Mouse (Mus musculus): Measurements from ENCODE around the gene Sox13. TPM values are rescaled to one million over a fixed set of nuclear protein-coding genes. Genes with fewer than 3 reads are reported as not detected.

Gene Sox13
- polyA plus RNA-seq, 1 experiment from 2014 or later: 4.4 TPM

DNA sequence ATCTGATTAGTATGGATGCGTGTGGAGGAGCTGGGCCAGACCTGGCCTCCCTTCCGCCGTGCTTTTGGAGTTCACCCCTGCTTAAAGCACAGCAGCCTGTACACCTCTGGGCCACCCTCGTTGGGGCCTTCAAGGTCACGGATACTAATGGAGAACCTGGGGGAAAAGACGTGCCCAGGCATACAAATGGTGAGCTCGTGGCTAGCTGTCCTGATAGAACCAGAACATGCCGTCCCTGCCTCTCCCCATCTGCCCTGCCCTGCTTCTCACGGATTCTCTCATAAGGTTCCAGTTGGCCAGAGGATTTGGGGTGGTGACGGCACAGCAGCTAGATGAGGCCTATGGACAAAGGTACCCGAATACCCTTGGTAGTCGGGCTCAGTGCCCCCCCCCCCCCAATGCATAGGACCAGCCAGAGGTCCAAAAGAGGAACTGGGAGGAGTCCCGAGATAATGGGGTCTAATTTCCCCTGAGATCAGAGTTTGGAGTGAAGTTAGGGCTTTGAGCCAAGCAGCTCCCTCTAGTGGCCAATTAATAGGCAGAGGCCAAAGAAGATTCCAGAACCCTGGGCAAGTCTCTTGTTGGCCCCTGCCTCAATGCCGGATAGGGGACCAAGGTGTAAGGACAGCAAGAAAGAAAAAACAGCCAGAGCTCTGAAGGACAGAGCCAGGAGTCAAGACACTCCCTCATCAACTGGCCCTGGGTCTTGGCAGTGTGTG, 43.7 kb downstream of the Sox13 start:
- no peak for ATAC-seq
- H3K4me3 ChIP-seq (replicated peaks; ENCODE audit: low read length): no peak overlapping the region
- no peaks in the 10 kb centered on the region for H3K9me3 ChIP-seq (ENCODE audit: control insufficient read depth, low read length)
- peaks cover 4% of the 10 kb centered on the region; the same call in 1 of the 2 replicates for H3K4me1 ChIP-seq (replicated peaks; ENCODE audit: control insufficient read depth, insufficient read depth, low read length)
- 67% methylated on average over 14 of the region's 14 CpGs for WGBS
- no peaks in the 10 kb centered on the region for H3K36me3 ChIP-seq (ENCODE audit: control insufficient read depth, insufficient read depth)
- H3K27me3 ChIP-seq (replicated peaks; ENCODE audit: control insufficient read depth, insufficient read depth, low read length): no peaks in the 10 kb centered on the region
- H3K4me2 ChIP-seq (ENCODE audit: low read length): no peak overlapping the region
- H3K9ac ChIP-seq (replicated peaks; ENCODE audit: low read depth, low read length): no peak overlapping the region
- H3K27ac ChIP-seq (ENCODE audit: low read length): no peak overlapping the region

DNA sequence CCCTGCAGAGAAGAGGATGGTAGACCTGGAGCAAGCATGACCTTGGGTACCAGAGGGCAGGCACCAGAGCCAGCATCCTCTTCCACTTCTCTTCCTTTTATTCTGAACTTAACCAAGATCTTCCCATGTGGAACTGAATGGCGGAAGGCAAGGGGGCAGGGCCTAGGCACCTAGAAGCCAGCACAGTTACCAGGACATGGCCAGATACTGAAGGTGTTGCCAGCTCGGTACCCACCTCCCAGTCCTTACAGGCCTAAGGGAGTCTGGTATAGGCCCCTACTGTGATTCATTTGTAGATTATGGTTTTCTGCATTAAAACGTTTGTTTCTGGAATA, 44.2 kb downstream of the Sox13 start:
- Histone ChIP-seq H3K36me3 (ENCODE audit: control insufficient read depth, insufficient read depth) (no peaks in the 10 kb centered on the region), H3K4me1 (replicated peaks; ENCODE audit: control insufficient read depth, insufficient read depth, low read length) (peaks cover 4% of the 10 kb centered on the region; the same call in 1 of the 2 replicates), H3K27ac (ENCODE audit: low read length) (no peak overlapping the region), H3K9me3 (ENCODE audit: control insufficient read depth, low read length) (no peaks in the 10 kb centered on the region), H3K4me3 (replicated peaks; ENCODE audit: low read length) (no peak overlapping the region), H3K4me2 (ENCODE audit: low read length) (no peak overlapping the region), H3K9ac (replicated peaks; ENCODE audit: low read depth, low read length) (no peak overlapping the region), H3K27me3 (replicated peaks; ENCODE audit: control insufficient read depth, insufficient read depth, low read length) (no peaks in the 10 kb centered on the region)
- 83% methylated on average over 3 of the region's 3 CpGs for WGBS
- ATAC-seq: no peak

DNA sequence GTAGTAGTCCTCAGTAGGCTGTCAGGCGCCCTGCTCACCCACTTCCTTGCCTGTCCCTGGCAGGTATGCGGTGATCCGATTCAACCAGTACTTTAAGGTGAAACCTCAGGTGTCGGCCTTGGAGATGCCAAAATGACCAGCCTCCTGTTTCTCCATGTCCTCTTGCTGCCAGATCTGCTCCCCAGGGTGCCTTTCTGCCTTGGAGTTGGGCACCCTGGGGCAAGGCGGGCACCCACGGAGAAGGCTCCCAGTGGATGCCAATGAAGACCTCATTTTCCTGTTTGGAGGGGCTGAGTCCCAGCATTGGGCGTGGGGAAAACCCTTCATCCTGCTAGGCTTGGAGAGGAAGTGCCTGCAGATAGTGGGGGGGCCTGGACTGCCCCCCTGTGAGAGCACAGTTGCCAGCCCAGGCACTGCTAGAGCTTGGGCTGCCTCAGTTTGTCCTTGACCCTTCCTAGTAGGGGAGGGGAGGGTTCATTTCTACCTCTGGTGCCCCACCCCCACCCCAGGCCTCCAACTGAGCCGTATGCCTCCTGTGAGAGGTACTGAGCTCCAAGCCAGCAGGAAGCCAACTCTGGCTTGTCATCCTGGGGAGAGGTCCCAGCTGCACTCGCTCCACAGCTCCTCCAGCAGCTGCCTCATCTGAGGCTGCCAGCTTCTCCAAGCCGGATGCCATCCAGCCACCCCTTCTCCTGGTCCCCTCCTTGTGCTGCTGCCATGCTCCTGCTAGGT, 44.8 kb downstream of the Sox13 start:
- Histone ChIP-seq H3K4me3 (replicated peaks; ENCODE audit: low read length) (no peak overlapping the region), H3K4me2 (ENCODE audit: low read length) (no peak overlapping the region), H3K4me1 (replicated peaks; ENCODE audit: control insufficient read depth, insufficient read depth, low read length) (peaks cover 4% of the 10 kb centered on the region; the same call in 1 of the 2 replicates), H3K9ac (replicated peaks; ENCODE audit: low read depth, low read length) (no peak overlapping the region), H3K36me3 (ENCODE audit: control insufficient read depth, insufficient read depth) (no peaks in the 10 kb centered on the region), H3K27ac (ENCODE audit: low read length) (no peak overlapping the region), H3K27me3 (replicated peaks; ENCODE audit: control insufficient read depth, insufficient read depth, low read length) (no peaks in the 10 kb centered on the region), H3K9me3 (ENCODE audit: control insufficient read depth, low read length) (no peaks in the 10 kb centered on the region)
- ATAC-seq: no peak
- WGBS: 63% methylated on average over 10 of the region's 10 CpGs

DNA sequence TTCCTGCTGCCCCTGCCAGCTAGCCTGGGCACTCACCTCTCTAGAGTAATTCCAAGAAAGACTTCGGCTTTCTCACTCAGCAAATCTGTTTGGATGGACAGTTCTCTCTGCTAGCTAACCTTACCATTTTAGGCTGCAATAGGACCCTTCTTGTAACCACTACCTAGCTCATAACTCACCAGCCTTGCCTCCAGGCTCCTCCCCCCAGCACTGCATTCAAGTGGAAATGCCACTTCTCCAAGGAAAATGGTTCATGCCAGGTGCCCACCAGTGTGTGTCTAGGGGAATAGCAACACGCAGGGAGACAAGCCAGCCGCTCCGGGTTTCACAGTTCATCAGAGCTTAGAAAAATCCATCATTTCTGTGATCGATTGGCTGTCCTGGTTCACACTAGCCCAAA, 46.6 kb downstream of the Sox13 start:
- Histone ChIP-seq H3K9me3 (ENCODE audit: control insufficient read depth, low read length) (no peaks in the 10 kb centered on the region), H3K4me2 (ENCODE audit: low read length) (no peak overlapping the region), H3K27me3 (replicated peaks; ENCODE audit: control insufficient read depth, insufficient read depth, low read length) (no peaks in the 10 kb centered on the region), H3K36me3 (ENCODE audit: control insufficient read depth, insufficient read depth) (no peaks in the 10 kb centered on the region), H3K9ac (replicated peaks; ENCODE audit: low read depth, low read length) (no peak overlapping the region), H3K27ac (ENCODE audit: low read length) (no peak overlapping the region), H3K4me1 (replicated peaks; ENCODE audit: control insufficient read depth, insufficient read depth, low read length) (peaks cover 4% of the 10 kb centered on the region; the same call in 1 of the 2 replicates), H3K4me3 (replicated peaks; ENCODE audit: low read length) (no peak overlapping the region)
- no peak for ATAC-seq
- 86% methylated on average over 5 of the region's 5 CpGs for WGBS

DNA sequence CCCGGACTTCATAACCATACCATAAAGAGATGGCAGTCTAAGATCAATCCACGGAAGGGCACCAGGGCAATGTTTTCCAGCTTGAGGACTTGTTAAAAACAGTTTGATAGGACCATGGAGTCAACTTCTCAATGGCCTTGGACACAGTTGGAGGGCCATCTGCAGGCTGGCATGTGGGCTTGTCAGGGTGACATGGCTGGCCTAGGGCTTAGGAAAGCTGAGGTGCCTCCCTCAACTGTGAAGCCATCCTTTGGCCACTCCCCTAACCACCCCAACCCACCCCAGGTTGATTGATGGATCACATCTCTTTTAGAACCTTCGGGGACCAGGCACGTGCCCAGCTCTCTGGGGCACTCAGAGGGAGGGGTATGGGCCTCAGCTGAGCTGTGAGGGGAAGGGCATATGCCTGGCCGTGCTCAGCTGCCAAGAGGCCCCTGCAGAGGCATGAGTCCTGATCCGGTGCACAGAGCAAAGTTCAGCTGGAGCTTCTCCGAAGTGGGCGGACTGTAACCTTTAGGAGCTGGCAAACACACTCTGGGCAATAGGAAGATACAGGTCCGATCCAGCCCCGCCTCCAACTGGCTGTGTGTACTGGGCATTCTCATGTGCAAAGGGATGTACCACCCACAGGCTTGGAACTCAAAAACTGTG, 48.4 kb downstream of the Sox13 start:
- no peak overlapping the region for H3K4me2 ChIP-seq (ENCODE audit: low read length)
- no peaks in the 10 kb centered on the region for H3K27me3 ChIP-seq (replicated peaks; ENCODE audit: control insufficient read depth, insufficient read depth, low read length)
- H3K27ac ChIP-seq (ENCODE audit: low read length): no peak overlapping the region
- ATAC-seq: no peak
- 71% methylated on average over 10 of the region's 10 CpGs for WGBS
- no peaks in the 10 kb centered on the region for H3K9me3 ChIP-seq (ENCODE audit: control insufficient read depth, low read length)
- no peaks in the 10 kb centered on the region for H3K36me3 ChIP-seq (ENCODE audit: control insufficient read depth, insufficient read depth)
- H3K9ac ChIP-seq (replicated peaks; ENCODE audit: low read depth, low read length): no peak overlapping the region
- no peak overlapping the region for H3K4me3 ChIP-seq (replicated peaks; ENCODE audit: low read length)
- peaks cover 4% of the 10 kb centered on the region; the same call in 1 of the 2 replicates for H3K4me1 ChIP-seq (replicated peaks; ENCODE audit: control insufficient read depth, insufficient read depth, low read length)

DNA sequence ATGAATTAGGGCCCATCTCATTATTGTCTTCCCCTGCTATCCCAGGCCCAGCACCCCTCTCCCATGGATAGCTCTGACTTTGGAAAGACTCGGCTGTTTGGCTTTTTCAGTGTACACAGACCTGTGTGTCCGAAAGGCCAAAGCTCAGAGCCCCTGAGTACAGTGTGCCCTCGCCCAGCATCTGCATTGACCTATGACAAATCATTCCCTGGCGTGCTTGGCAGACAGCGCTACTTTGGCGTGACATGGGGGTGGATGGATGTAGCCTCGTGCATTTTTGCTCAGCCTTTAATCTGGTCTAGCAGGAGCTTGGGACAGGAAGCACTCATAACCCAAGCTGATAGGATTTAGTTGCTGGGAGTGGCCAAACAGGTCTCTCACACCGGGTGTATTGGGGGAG, 52.1 kb downstream of the Sox13 start:
- no peak for ATAC-seq
- no peaks in the 10 kb centered on the region for H3K9me3 ChIP-seq (ENCODE audit: control insufficient read depth, low read length)
- no peaks in the 10 kb centered on the region for H3K36me3 ChIP-seq (ENCODE audit: control insufficient read depth, insufficient read depth)
- H3K4me3 ChIP-seq (replicated peaks; ENCODE audit: low read length): no peak overlapping the region
- peaks cover 3% of the 10 kb centered on the region; the same call in 1 of the 2 replicates for H3K4me1 ChIP-seq (replicated peaks; ENCODE audit: control insufficient read depth, insufficient read depth, low read length)
- H3K4me2 ChIP-seq (ENCODE audit: low read length): no peak overlapping the region
- H3K27me3 ChIP-seq (replicated peaks; ENCODE audit: control insufficient read depth, insufficient read depth, low read length): no peaks in the 10 kb centered on the region
- H3K27ac ChIP-seq (ENCODE audit: low read length): no peak overlapping the region
- no peak overlapping the region for H3K9ac ChIP-seq (replicated peaks; ENCODE audit: low read depth, low read length)
- 72% methylated on average over 8 of the region's 8 CpGs for WGBS

DNA sequence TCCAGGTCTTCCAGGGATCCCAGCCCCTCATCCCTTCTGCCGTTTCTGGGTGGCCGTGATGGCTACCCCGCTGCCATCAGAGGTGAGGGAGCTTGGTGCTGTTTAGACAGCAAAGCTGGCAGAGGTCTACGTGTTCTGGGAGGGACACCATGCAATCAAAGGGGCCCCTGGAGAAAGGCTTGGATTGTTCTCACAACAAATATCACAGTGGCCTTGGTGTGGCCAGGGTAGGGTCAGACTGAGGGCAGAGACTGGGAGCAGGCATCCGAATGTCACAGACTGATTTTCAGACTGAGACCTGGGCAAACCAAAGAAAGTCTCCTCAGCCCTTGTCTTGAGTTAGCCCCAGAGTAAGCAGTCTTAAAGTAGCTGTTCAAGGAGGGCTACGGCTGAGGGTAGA, 52.7 kb downstream of the Sox13 start:
- 90% methylated on average over 6 of the region's 6 CpGs for WGBS
- H3K36me3 ChIP-seq (ENCODE audit: control insufficient read depth, insufficient read depth): no peaks in the 10 kb centered on the region
- H3K9me3 ChIP-seq (ENCODE audit: control insufficient read depth, low read length): no peaks in the 10 kb centered on the region
- H3K4me1 ChIP-seq (replicated peaks; ENCODE audit: control insufficient read depth, insufficient read depth, low read length): peaks cover 3% of the 10 kb centered on the region; the same call in 1 of the 2 replicates
- H3K9ac ChIP-seq (replicated peaks; ENCODE audit: low read depth, low read length): no peak overlapping the region
- H3K4me3 ChIP-seq (replicated peaks; ENCODE audit: low read length): no peak overlapping the region
- H3K4me2 ChIP-seq (ENCODE audit: low read length): no peak overlapping the region
- no peak for ATAC-seq
- no peaks in the 10 kb centered on the region for H3K27me3 ChIP-seq (replicated peaks; ENCODE audit: control insufficient read depth, insufficient read depth, low read length)
- H3K27ac ChIP-seq (ENCODE audit: low read length): no peak overlapping the region

DNA sequence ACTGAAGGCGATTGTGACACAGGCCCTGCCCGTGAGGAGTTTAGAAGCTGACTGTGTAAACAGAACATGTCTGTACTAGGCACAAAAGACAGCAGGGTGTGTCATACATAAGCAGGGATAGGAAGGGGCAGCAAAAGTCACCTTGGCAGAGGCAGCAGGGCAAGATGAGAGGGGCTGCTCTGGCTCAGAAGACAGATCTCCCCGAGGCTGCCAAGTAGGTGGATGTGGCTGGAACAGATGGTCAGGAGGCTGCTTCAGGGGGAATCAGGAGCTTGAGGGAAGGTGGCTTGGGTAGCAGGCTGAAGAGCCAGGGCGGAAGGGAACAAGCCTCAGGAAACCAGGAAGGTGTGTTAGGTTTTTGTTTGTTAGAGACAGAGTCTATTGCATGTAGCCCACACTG, 53.8 kb downstream of the Sox13 start:
- H3K27ac ChIP-seq (ENCODE audit: low read length): no peak overlapping the region
- H3K9ac ChIP-seq (replicated peaks; ENCODE audit: low read depth, low read length): no peak overlapping the region
- H3K4me1 ChIP-seq (replicated peaks; ENCODE audit: control insufficient read depth, insufficient read depth, low read length): peaks cover 3% of the 10 kb centered on the region; the same call in 1 of the 2 replicates
- no peak overlapping the region for H3K4me2 ChIP-seq (ENCODE audit: low read length)
- ATAC-seq: no peak
- H3K4me3 ChIP-seq (replicated peaks; ENCODE audit: low read length): no peak overlapping the region
- H3K27me3 ChIP-seq (replicated peaks; ENCODE audit: control insufficient read depth, insufficient read depth, low read length): no peaks in the 10 kb centered on the region
- 83% methylated on average over 4 of the region's 4 CpGs for WGBS
- H3K9me3 ChIP-seq (ENCODE audit: control insufficient read depth, low read length): no peaks in the 10 kb centered on the region
- H3K36me3 ChIP-seq (ENCODE audit: control insufficient read depth, insufficient read depth): no peaks in the 10 kb centered on the region

DNA sequence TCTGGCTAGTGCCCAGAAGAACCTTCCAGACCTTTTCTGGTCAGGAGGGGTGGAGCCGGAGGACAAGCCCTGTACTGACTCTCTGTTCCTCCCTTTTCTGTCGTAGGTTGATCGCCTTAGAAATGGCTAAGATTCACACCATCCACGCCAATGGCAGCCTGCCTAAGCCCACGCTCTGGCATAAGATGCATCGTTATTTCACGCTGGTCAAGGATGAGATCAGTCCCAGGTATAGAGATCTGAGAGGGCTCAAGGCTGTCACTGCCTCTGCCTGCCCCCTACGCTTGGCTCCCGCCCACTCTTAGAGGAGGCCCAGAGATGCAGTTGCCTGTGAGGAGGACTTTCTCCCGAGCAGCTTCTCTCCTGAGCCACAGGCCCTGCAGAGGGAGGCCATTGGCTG, 55.5 kb downstream of the Sox13 start:
- ATAC-seq: no peak
- H3K36me3 ChIP-seq (ENCODE audit: control insufficient read depth, insufficient read depth): no peaks in the 10 kb centered on the region
- H3K9ac ChIP-seq (replicated peaks; ENCODE audit: low read depth, low read length): no peak overlapping the region
- peaks cover 6% of the 10 kb centered on the region for H3K4me1 ChIP-seq (replicated peaks; ENCODE audit: control insufficient read depth, insufficient read depth, low read length)
- H3K9me3 ChIP-seq (ENCODE audit: control insufficient read depth, low read length): no peaks in the 10 kb centered on the region
- H3K27me3 ChIP-seq (replicated peaks; ENCODE audit: control insufficient read depth, insufficient read depth, low read length): peaks cover 9% of the 10 kb centered on the region; the same call in 1 of the 2 replicates
- WGBS: 54% methylated on average over 10 of the region's 10 CpGs
- no peak overlapping the region for H3K4me3 ChIP-seq (replicated peaks; ENCODE audit: low read length)
- H3K4me2 ChIP-seq (ENCODE audit: low read length): no peak overlapping the region
- H3K27ac ChIP-seq (ENCODE audit: low read length): no peak overlapping the region
